Mouse (Mus musculus): ENCODE data around the gene Rai1. TPM values are rescaled to one million over a fixed set of nuclear protein-coding genes. Genes with fewer than 3 reads are reported as not detected.

The Rai1 gene
- 23.4 and 23.9 TPM in 2 replicates for polyA plus RNA-seq (2016; fragmentation: Nextera tagmentation; extraction: Ambion mirVana)

DNA sequence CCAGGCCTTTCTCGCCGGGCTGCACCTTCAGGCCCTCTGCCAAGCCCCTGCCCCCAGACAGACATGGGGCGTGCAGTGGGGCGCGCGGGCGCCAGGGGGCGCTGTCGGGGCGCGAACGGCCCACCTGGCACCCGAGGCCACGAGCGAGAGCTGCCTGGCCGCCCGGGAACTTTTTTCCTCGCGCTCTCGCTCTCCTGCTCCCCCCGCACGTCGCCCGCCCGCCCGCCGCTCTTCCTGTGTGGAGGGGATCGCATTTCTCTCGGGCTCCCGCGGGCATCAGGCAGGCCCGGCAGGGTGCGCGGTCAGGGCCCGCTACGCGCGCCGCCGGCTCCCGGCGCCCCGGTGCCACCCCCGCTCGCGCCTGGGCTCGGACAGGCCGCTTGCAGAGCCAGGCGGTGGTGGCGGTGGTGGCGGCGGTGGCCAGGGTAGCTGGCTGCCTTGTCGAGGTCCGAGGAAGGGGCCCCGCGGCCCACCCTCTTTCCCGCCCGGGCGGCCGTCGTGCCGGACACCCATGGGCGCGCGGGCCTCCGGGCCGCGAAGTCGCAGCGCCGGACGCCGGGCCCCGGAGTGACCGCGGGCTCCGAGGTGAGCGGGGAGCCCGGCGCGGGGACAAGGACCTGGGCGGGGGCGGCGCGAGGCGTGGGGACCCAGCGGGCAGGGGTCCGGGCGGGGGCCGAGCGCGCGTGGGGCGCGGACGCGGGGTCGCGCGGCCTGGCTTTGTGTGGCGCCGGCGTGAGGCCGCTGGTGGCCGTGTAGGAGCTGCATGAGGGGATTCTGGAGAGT, at the start of gene Rai1:
TSS of gene Rai1 (plus strand) at position 204 of the 783 bp plus-strand sequence.
- H3K27ac ChIP-seq (replicated peaks), result peak within 1 kb of the TSS; percentile 99
- H3K9me3 ChIP-seq (replicated peaks), result no peaks in the 10 kb centered on the region
- peak; percentile 92 for DNase-seq (ENCODE audit: low spot score)
- H3K4me1 ChIP-seq, result peaks cover 49% of the 10 kb centered on the region
- WGBS, result under 1% methylated on average over 96 of the region's 105 CpGs
- H3K36me3 ChIP-seq, result no peaks in the 10 kb centered on the region
- no peaks in the 10 kb centered on the region for H3K27me3 ChIP-seq (ENCODE audit: low read depth, poor library complexity, severe bottlenecking)
- H3K4me3 ChIP-seq, result peak within 1 kb of the TSS; percentile 99

- 89% methylated on average over 6 of the region's 6 CpGs for WGBS
- no peaks in the 10 kb centered on the region for H3K36me3 ChIP-seq
- DNase-seq (ENCODE audit: low spot score), result no peak
Measured at GRCm38 (mm10) chr11:60056520-60056919, 48.3 kb upstream of the Rai1 start.

DNA sequence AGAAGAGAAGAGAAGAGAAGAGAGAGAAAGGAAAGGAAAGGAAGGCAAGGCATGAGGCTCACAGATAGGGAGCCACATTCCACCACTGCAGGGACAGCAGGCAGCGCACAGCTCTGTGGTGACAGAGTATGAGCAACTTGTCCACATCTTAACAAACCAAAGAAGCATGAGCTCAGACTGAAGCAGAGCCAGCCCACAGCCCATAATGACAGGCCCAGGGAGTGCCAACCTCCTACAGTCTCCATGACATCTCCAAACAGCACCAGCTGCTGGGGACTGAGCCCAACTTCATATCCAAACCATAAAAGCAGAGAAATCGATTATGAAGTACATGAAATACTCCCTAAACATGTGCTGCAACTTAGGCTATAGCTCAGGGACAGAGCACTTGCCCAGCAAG, 46.8 kb upstream of the Rai1 start:
- WGBS, result 82% methylated on average over 2 of the region's 2 CpGs
- H3K36me3 ChIP-seq, result no peaks in the 10 kb centered on the region
- no peak overlapping the region for H3K27ac ChIP-seq (replicated peaks)
- H3K27me3 ChIP-seq (ENCODE audit: low read depth, poor library complexity, severe bottlenecking), result no peaks in the 10 kb centered on the region; the same call in 1 of the 2 replicates
- no peaks in the 10 kb centered on the region for H3K4me1 ChIP-seq
- H3K9me3 ChIP-seq (replicated peaks), result no peaks in the 10 kb centered on the region
- H3K4me3 ChIP-seq, result no peak overlapping the region
- DNase-seq (ENCODE audit: low spot score), result no peak

More at GRCm38 (mm10) chr11:60056520-60056919, 48.3 kb upstream of the Rai1 start:
- no peak overlapping the region for H3K4me3 ChIP-seq
- H3K9me3 ChIP-seq (replicated peaks), result no peaks in the 10 kb centered on the region
- H3K27me3 ChIP-seq (ENCODE audit: low read depth, poor library complexity, severe bottlenecking), result no peaks in the 10 kb centered on the region; the same call in 1 of the 2 replicates
- H3K27ac ChIP-seq (replicated peaks), result no peak overlapping the region
- no peaks in the 10 kb centered on the region for H3K4me1 ChIP-seq

- H3K4me3 ChIP-seq, result no peak overlapping the region
- WGBS, result 82% methylated on average over 10 of the region's 10 CpGs
- no peaks in the 10 kb centered on the region for H3K4me1 ChIP-seq
- H3K27me3 ChIP-seq (ENCODE audit: low read depth, poor library complexity, severe bottlenecking), result no peaks in the 10 kb centered on the region; the same call in 1 of the 2 replicates
- 0 out of 2 replicates have a peak overlapping the region, but pooled peaks have one; percentile 3 for H3K27ac ChIP-seq (replicated peaks)
- no peaks in the 10 kb centered on the region for H3K36me3 ChIP-seq
- no peaks in the 10 kb centered on the region for H3K9me3 ChIP-seq (replicated peaks)
- no peak for DNase-seq (ENCODE audit: low spot score)
Measured at GRCm38 (mm10) chr11:60058441-60058840, 46.4 kb upstream of the Rai1 start.

- Histone ChIP-seq H3K9me3 (replicated peaks) (no peaks in the 10 kb centered on the region), H3K4me1 (no peaks in the 10 kb centered on the region), H3K27ac (replicated peaks) (no peak overlapping the region), H3K36me3 (no peaks in the 10 kb centered on the region), H3K27me3 (ENCODE audit: low read depth, poor library complexity, severe bottlenecking) (no peaks in the 10 kb centered on the region; the same call in 1 of the 2 replicates), H3K4me3 (no peak overlapping the region)
- WGBS, result 93% methylated on average over 2 of the region's 2 CpGs
- DNase-seq (ENCODE audit: low spot score), result no peak
Measured at GRCm38 (mm10) chr11:60060026-60060425, 44.8 kb upstream of the Rai1 start.

DNA sequence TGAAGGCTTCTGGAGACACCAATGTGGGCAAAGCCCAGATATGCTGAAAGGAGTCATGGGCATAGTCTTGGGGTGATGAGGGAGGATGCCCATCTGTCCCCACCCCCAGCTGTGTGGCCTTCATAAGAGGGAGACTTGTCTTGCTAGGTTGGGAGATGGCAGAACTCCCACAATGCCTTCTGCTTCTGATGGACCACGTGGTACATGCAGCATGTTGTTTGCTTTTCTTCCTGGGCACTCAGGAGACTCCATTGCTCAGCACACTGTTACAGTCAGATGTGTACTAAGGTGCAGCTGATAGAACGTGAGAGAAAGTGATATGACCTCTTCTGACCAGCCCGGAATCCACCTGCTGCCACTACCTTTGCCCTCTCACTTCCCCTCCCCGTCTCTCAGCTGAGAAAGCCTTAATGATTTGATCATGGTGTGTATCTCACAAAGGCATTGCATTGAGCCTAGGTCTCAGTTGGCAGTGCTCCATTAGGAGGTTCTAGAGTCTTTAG, 43.3 kb upstream of the Rai1 start:
- H3K36me3 ChIP-seq, result no peaks in the 10 kb centered on the region
- H3K9me3 ChIP-seq (replicated peaks), result no peaks in the 10 kb centered on the region
- no peak overlapping the region for H3K27ac ChIP-seq (replicated peaks)
- H3K4me1 ChIP-seq, result no peaks in the 10 kb centered on the region
- WGBS, result 77% methylated on average over 4 of the region's 4 CpGs
- H3K4me3 ChIP-seq, result no peak overlapping the region
- no peak for DNase-seq (ENCODE audit: low spot score)
- H3K27me3 ChIP-seq (ENCODE audit: low read depth, poor library complexity, severe bottlenecking), result no peaks in the 10 kb centered on the region

DNA sequence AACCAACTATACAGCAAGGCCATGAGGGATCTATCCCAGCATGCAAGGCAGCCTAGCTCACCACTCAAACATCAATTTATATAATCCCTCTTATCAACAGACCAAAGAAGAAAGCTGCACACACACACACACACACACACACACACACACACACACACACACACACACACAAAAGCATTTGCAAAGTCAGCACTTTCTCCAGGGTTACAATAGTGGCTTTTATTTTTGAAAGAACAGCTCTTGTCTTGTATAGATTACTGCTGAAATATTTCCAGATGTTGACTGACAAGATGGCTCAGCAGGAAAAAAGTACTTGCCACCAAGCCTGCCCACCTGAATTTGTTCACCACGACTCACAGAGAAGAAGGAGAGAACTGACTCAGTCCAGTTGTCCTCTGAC, 39.5 kb upstream of the Rai1 start:
- H3K36me3 ChIP-seq, result no peaks in the 10 kb centered on the region
- 88% methylated on average over 1 of the region's 1 CpGs for WGBS
- H3K4me3 ChIP-seq, result no peak overlapping the region
- no peak overlapping the region for H3K27ac ChIP-seq (replicated peaks)
- no peaks in the 10 kb centered on the region for H3K9me3 ChIP-seq (replicated peaks)
- no peaks in the 10 kb centered on the region for H3K27me3 ChIP-seq (ENCODE audit: low read depth, poor library complexity, severe bottlenecking)
- H3K4me1 ChIP-seq, result no peaks in the 10 kb centered on the region
- DNase-seq (ENCODE audit: low spot score), result no peak

DNA sequence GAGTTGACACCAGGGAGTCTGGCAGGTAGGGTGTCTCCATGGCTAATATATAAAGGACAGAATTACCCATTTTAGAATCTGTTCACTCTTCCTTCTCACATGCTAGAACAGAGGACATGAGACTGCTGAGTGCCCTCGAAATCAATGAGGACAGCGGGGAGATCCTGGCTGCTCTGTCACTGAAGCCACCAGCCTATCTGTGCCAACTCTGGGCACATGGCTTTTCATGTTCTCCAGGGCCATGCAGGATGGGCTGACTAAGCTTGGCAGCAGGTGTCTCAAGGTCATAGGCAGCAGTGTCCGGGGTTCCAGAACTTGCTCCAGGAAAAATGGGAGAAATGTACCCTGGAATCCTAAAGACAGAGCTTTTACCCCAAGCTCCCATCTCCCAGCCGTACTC, 37.2 kb upstream of the Rai1 start:
- DNase-seq (ENCODE audit: low spot score), result no peak
- Histone ChIP-seq H3K9me3 (replicated peaks) (no peaks in the 10 kb centered on the region), H3K4me3 (no peak overlapping the region), H3K4me1 (0 out of 2 replicates have a peak, but pooled peaks cover 5% of the 10 kb centered on the region), H3K27me3 (ENCODE audit: low read depth, poor library complexity, severe bottlenecking) (no peaks in the 10 kb centered on the region), H3K27ac (replicated peaks) (no peak overlapping the region), H3K36me3 (no peaks in the 10 kb centered on the region)
- WGBS, result 94% methylated on average over 4 of the region's 4 CpGs

GRCm38 (mm10) chr11:60068631-60069030, 36.2 kb upstream of the Rai1 start:
- H3K9me3 ChIP-seq (replicated peaks), result no peaks in the 10 kb centered on the region
- no peaks in the 10 kb centered on the region for H3K27me3 ChIP-seq (ENCODE audit: low read depth, poor library complexity, severe bottlenecking)
- H3K36me3 ChIP-seq, result no peaks in the 10 kb centered on the region
- DNase-seq (ENCODE audit: low spot score), result no peak
- H3K4me1 ChIP-seq, result 0 out of 2 replicates have a peak, but pooled peaks cover 5% of the 10 kb centered on the region
- H3K4me3 ChIP-seq, result no peak overlapping the region
- no peak overlapping the region for H3K27ac ChIP-seq (replicated peaks)

GRCm38 (mm10) chr11:60070599-60070998, 34.2 kb upstream of the Rai1 start:
- Histone ChIP-seq H3K9me3 (replicated peaks) (no peaks in the 10 kb centered on the region), H3K4me3 (no peak overlapping the region), H3K36me3 (no peaks in the 10 kb centered on the region), H3K27ac (replicated peaks) (peak overlapping the region; percentile 9; the same call in 1 of the 2 replicates), H3K27me3 (ENCODE audit: low read depth, poor library complexity, severe bottlenecking) (no peaks in the 10 kb centered on the region), H3K4me1 (0 out of 2 replicates have a peak, but pooled peaks cover 5% of the 10 kb centered on the region)
- DNase-seq (ENCODE audit: low spot score), result peak; percentile 67
- 45% methylated on average over 8 of the region's 8 CpGs for WGBS

- H3K4me3 ChIP-seq, result no peak overlapping the region
- no peaks in the 10 kb centered on the region for H3K36me3 ChIP-seq
- no peaks in the 10 kb centered on the region for H3K27me3 ChIP-seq (ENCODE audit: low read depth, poor library complexity, severe bottlenecking)
- no peak for DNase-seq (ENCODE audit: low spot score)
- no peak overlapping the region for H3K27ac ChIP-seq (replicated peaks)
- 86% methylated on average over 6 of the region's 6 CpGs for WGBS
- no peaks in the 10 kb centered on the region for H3K9me3 ChIP-seq (replicated peaks)
- 0 out of 2 replicates have a peak, but pooled peaks cover 5% of the 10 kb centered on the region for H3K4me1 ChIP-seq
Measured at GRCm38 (mm10) chr11:60071221-60071620, 33.6 kb upstream of the Rai1 start.

DNA sequence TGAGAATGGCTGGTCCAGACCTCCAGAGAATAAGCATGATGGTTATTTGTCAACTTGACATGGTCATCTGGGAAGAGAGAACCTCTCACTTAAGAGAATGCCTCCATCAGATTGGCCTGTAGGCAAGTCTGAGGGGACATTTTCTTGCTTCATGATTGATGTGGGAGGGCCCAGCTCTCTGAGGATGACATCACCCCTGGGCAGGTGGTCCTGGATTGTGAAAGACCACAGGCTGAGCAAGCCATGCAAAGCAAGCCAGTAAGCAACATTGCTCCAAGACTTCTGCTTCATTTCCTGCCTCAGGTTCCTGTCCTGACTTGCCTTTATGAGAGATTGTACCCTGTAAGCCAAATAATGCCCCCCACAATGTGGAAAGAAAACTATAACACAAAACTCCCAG, 31.7 kb upstream of the Rai1 start:
- DNase-seq (ENCODE audit: low spot score), result no peak
- Histone ChIP-seq H3K9me3 (replicated peaks) (no peaks in the 10 kb centered on the region), H3K27ac (replicated peaks) (no peak overlapping the region), H3K4me3 (no peak overlapping the region), H3K36me3 (no peaks in the 10 kb centered on the region), H3K4me1 (0 out of 2 replicates have a peak, but pooled peaks cover 5% of the 10 kb centered on the region), H3K27me3 (ENCODE audit: low read depth, poor library complexity, severe bottlenecking) (no peaks in the 10 kb centered on the region)

- no peak overlapping the region for H3K4me3 ChIP-seq
- no peaks in the 10 kb centered on the region for H3K36me3 ChIP-seq
- no peaks in the 10 kb centered on the region for H3K27me3 ChIP-seq (ENCODE audit: low read depth, poor library complexity, severe bottlenecking)
- H3K27ac ChIP-seq (replicated peaks), result no peak overlapping the region
- no peaks in the 10 kb centered on the region for H3K9me3 ChIP-seq (replicated peaks)
- WGBS, result 79% methylated on average over 15 of the region's 15 CpGs
- DNase-seq (ENCODE audit: low spot score), result no peak
- 0 out of 2 replicates have a peak, but pooled peaks cover 5% of the 10 kb centered on the region for H3K4me1 ChIP-seq
Measured at GRCm38 (mm10) chr11:60073936-60074502, 30.8 kb upstream of the Rai1 start.
